Mouse (Mus musculus) forebrain, embryonic 11.5 days (tissue): Measurements from ENCODE around the gene Acvr1. TPM values are rescaled to one million over a fixed set of nuclear protein-coding genes. Genes with fewer than 3 reads are reported as not detected.

Source experiments
- ATAC-seq: fragments of 200-750 bp; cut with Nextera tagmentation; replicated peaks from 2 replicates; pipeline ENCODE4 v1.8.0; 2017; ENCODE audit warnings: moderate TSS enrichment; ENCODE audit not compliant: low FRiP score
- DNase-seq: peaks from one replicate; pipeline ENCODE4 v3.0.0-alpha.2; 2017; ENCODE audit warnings: low spot score
- H3K27ac ChIP-seq: fragments of 300-500 bp; sonication (generic); 2 replicates; pipeline ENCODE4 v1.5.1; 2014; ENCODE audit warnings: low read depth, low read length
- H3K27me3 ChIP-seq: fragments of 300-500 bp; sonication (generic); 2 replicates; pipeline ENCODE4 v1.6.1; 2014; ENCODE audit warnings: mild to moderate bottlenecking, low read length, mixed read lengths; ENCODE audit not compliant: control insufficient read depth, insufficient read depth
- H3K36me3 ChIP-seq: fragments of 300-500 bp; sonication (generic); 2 replicates; pipeline ENCODE4 v1.6.1; 2014; ENCODE audit warnings: mild to moderate bottlenecking, low read length, moderate library complexity, mixed read lengths; ENCODE audit not compliant: control insufficient read depth, insufficient read depth
- H3K4me1 ChIP-seq: fragments of 300-500 bp; sonication (generic); replicated peaks from 2 replicates; pipeline ENCODE4 v1.6.1; 2014; ENCODE audit warnings: low read length, mixed read lengths; ENCODE audit not compliant: control insufficient read depth, insufficient read depth
- H3K4me2 ChIP-seq: fragments of 300-500 bp; sonication (generic); 2 replicates; pipeline ENCODE4 v1.6.1; 2014; ENCODE audit warnings: low read depth, mild to moderate bottlenecking, low read length, moderate library complexity, mixed read lengths; ENCODE audit not compliant: severe bottlenecking
- H3K4me3 ChIP-seq: fragments of 300-500 bp; sonication (generic); 2 replicates; pipeline ENCODE4 v1.5.1; 2014; ENCODE audit warnings: low read depth, low read length
- H3K9ac ChIP-seq: fragments of 300-500 bp; sonication (generic); 2 replicates; pipeline ENCODE4 v1.6.1; 2014; ENCODE audit warnings: low read length
- H3K9me3 ChIP-seq: fragments of 300-500 bp; sonication (generic); 2 replicates; pipeline ENCODE4 v1.6.1; 2016; ENCODE audit warnings: low read length, mixed read lengths; ENCODE audit not compliant: control insufficient read depth
- WGBS: fragments of 180-500 bp; shearing (Covaris S2); extraction: QIAGEN DNeasy Blood & Tissue Kit; methylation state at CpG from one replicate; pipeline ENCODE4 v1.1.7; 2014; 5-methylcytosine and 5-hydroxymethylcytosine counted together
- polyA plus RNA-seq: library from polyadenylated mRNA; unstranded; fragments of >200 nt; fragmentation: Nextera tagmentation; extraction: Ambion mirVana; gene quantifications from 2 replicates; pipeline ENCODE4 v1.2.1, GENCODE M21; 2014

Acvr1 gene
- polyA plus RNA-seq, 1 experiment from 2014 or later = 5.1 TPM

- Histone ChIP-seq H3K27me3 (no peaks in the 10 kb centered on the region), H3K9me3 (no peaks in the 10 kb centered on the region), H3K4me3 (no peak overlapping the region), H3K4me1 (peaks cover 36% of the 10 kb centered on the region), H3K9ac (no peak overlapping the region), H3K4me2 (0 out of 2 replicates have a peak overlapping the region, but pooled peaks have one; percentile 2), H3K27ac (peak overlapping the region; percentile 50; the same call in 1 of the 2 replicates), H3K36me3 (no peaks in the 10 kb centered on the region)
- DNase-seq = peak; percentile 58
- 19% methylated on average over 7 of the region's 7 CpGs for WGBS
- ATAC-seq = peak; percentile 53
Measured at GRCm38 (mm10) chr2:58533521-58534001, 33.4 kb downstream of the Acvr1 start.

- DNase-seq (peak; percentile 80), ATAC-seq (peak; percentile 86)
- H3K4me1 ChIP-seq = peaks cover 36% of the 10 kb centered on the region
- no peaks in the 10 kb centered on the region for H3K9me3 ChIP-seq
- no peaks in the 10 kb centered on the region for H3K36me3 ChIP-seq
- no peaks in the 10 kb centered on the region for H3K27me3 ChIP-seq
- peak overlapping the region; percentile 28; the same call in 1 of the 2 replicates for H3K4me2 ChIP-seq
- H3K4me3 ChIP-seq = no peak overlapping the region
- WGBS = 19% methylated on average over 10 of the region's 10 CpGs
- 0 out of 2 replicates have a peak overlapping the region, but pooled peaks have one; percentile 4 for H3K27ac ChIP-seq
- no peak overlapping the region for H3K9ac ChIP-seq
Measured at GRCm38 (mm10) chr2:58532260-58532850, 34.6 kb downstream of the Acvr1 start.

GRCm38 (mm10) chr2:58530521-58530920, 36.4 kb downstream of the Acvr1 start:
- 82% methylated on average over 4 of the region's 4 CpGs for WGBS
- Histone ChIP-seq H3K4me1 (peaks cover 36% of the 10 kb centered on the region), H3K4me2 (no peak overlapping the region), H3K4me3 (no peak overlapping the region), H3K9me3 (no peaks in the 10 kb centered on the region), H3K36me3 (no peaks in the 10 kb centered on the region), H3K27me3 (no peaks in the 10 kb centered on the region), H3K27ac (no peak overlapping the region), H3K9ac (no peak overlapping the region)
- DNase-seq (no peak), ATAC-seq (no peak)

- peaks cover 36% of the 10 kb centered on the region for H3K4me1 ChIP-seq
Measured at GRCm38 (mm10) chr2:58529860-58530440, 37.0 kb downstream of the Acvr1 start.

GRCm38 (mm10) chr2:58529384-58529783, 37.6 kb downstream of the Acvr1 start:
- H3K9me3 ChIP-seq = no peaks in the 10 kb centered on the region
- no peaks in the 10 kb centered on the region for H3K27me3 ChIP-seq
- DNase-seq (no peak), ATAC-seq (no peak)
- H3K36me3 ChIP-seq = no peaks in the 10 kb centered on the region
- no peak overlapping the region for H3K9ac ChIP-seq
- 52% methylated on average over 5 of the region's 5 CpGs for WGBS
- H3K4me3 ChIP-seq = no peak overlapping the region
- no peak overlapping the region for H3K4me2 ChIP-seq
- peaks cover 32% of the 10 kb centered on the region for H3K4me1 ChIP-seq
- no peak overlapping the region; the same call in 1 of the 2 replicates for H3K27ac ChIP-seq

More at GRCm38 (mm10) chr2:58529860-58530440, 37.0 kb downstream of the Acvr1 start:
- no peaks in the 10 kb centered on the region for H3K36me3 ChIP-seq
- no peaks in the 10 kb centered on the region for H3K9me3 ChIP-seq
- H3K27me3 ChIP-seq = no peaks in the 10 kb centered on the region
- peak overlapping the region; percentile 3; the same call in 1 of the 2 replicates for H3K27ac ChIP-seq
- H3K4me3 ChIP-seq = no peak overlapping the region
- DNase-seq = no peak
- no peak overlapping the region for H3K4me2 ChIP-seq
- no peak overlapping the region for H3K9ac ChIP-seq
- ATAC-seq = no peak
- WGBS = 12% methylated on average over 7 of the region's 7 CpGs

- Histone ChIP-seq H3K27me3 (no peaks in the 10 kb centered on the region), H3K9ac (no peak overlapping the region), H3K9me3 (no peaks in the 10 kb centered on the region), H3K4me2 (no peak overlapping the region), H3K4me3 (no peak overlapping the region), H3K36me3 (no peaks in the 10 kb centered on the region), H3K4me1 (peaks cover 18% of the 10 kb centered on the region), H3K27ac (no peak overlapping the region)
- 70% methylated on average over 3 of the region's 3 CpGs for WGBS
- ATAC-seq = no peak
- no peak for DNase-seq
Measured at GRCm38 (mm10) chr2:58527786-58528185, 39.2 kb downstream of the Acvr1 start.

GRCm38 (mm10) chr2:58524356-58524755, 42.6 kb downstream of the Acvr1 start:
- Histone ChIP-seq H3K9me3 (no peaks in the 10 kb centered on the region), H3K27ac (no peak overlapping the region), H3K4me3 (no peak overlapping the region), H3K36me3 (no peaks in the 10 kb centered on the region), H3K9ac (no peak overlapping the region), H3K27me3 (no peaks in the 10 kb centered on the region), H3K4me2 (no peak overlapping the region), H3K4me1 (peaks cover 9% of the 10 kb centered on the region; the same call in 1 of the 2 replicates)
- ATAC-seq (no peak), DNase-seq (no peak)
- WGBS = 90% methylated on average over 6 of the region's 6 CpGs

GRCm38 (mm10) chr2:58523894-58524293, 43.1 kb downstream of the Acvr1 start:
- ATAC-seq (no peak), DNase-seq (no peak)
- Histone ChIP-seq H3K9me3 (no peaks in the 10 kb centered on the region), H3K36me3 (no peaks in the 10 kb centered on the region), H3K4me2 (no peak overlapping the region), H3K27ac (no peak overlapping the region), H3K4me1 (peaks cover 8% of the 10 kb centered on the region; the same call in 1 of the 2 replicates), H3K27me3 (no peaks in the 10 kb centered on the region), H3K9ac (no peak overlapping the region), H3K4me3 (no peak overlapping the region)
- WGBS = 89% methylated on average over 5 of the region's 5 CpGs
